Mouse (Mus musculus): ENCODE data around the gene Ankrd35. TPM values are rescaled to one million over a fixed set of nuclear protein-coding genes. Genes with fewer than 3 reads are reported as not detected.
"Not testable (repeated sequence)": the region's sequence is repeated elsewhere in the genome, so short reads cannot be mapped to it uniquely, and the experiment has no call there.

Gene Ankrd35
- polyA plus RNA-seq, 1 experiment from 2014 or later: 0.37 TPM

- no peak overlapping the region for H3K9ac ChIP-seq (ENCODE audit: low read depth, low read length)
- peak overlapping the region; percentile 65 for H3K4me2 ChIP-seq (replicated peaks; ENCODE audit: low read depth, low read length)
- 45% methylated on average over 3 of the region's 3 CpGs for WGBS
- no peaks in the 10 kb centered on the region for H3K27me3 ChIP-seq (ENCODE audit: control insufficient read depth, insufficient read depth, low read length)
- peaks cover 14% of the 10 kb centered on the region for H3K4me1 ChIP-seq (ENCODE audit: control insufficient read depth, insufficient read depth, low read length)
- no peak overlapping the region for H3K27ac ChIP-seq (ENCODE audit: low read depth, low read length)
- no peaks in the 10 kb centered on the region for H3K9me3 ChIP-seq (ENCODE audit: control insufficient read depth, low read length)
- no peak for ATAC-seq (ENCODE audit: low FRiP score, low TSS enrichment)
- H3K4me3 ChIP-seq (ENCODE audit: low read length): no peak overlapping the region
- H3K36me3 ChIP-seq (ENCODE audit: control insufficient read depth, insufficient read depth, low read length): peaks cover 4% of the 10 kb centered on the region; the same call in 1 of the 2 replicates
Observed at GRCm38 (mm10) chr3:96729403-96729784, 59.5 kb downstream of the Ankrd35 start.

DNA sequence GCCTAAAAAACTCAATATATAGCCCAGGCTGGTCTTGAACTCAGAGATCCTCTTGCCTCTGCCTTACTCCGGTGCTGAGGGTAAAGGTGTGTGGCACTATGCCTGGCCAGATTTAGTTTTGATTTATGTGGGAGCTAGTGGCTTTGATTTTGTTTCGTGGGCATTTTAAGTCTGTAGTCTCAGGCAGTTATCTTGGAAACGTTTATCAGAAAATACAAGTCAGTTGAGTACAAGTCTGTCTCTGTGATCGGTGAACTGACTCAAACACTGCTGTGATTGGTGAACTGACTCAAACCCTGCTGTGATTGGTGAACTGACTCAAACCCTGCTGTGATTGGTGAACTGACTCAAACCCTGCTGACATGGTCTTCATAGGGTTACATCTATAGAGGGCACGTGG lies 60.9 kb downstream of the Ankrd35 start:
- Histone ChIP-seq H3K36me3 (ENCODE audit: control insufficient read depth, insufficient read depth, low read length) (no peaks in the 10 kb centered on the region), H3K27ac (ENCODE audit: low read depth, low read length) (no peak overlapping the region), H3K9ac (ENCODE audit: low read depth, low read length) (no peak overlapping the region), H3K9me3 (ENCODE audit: control insufficient read depth, low read length) (no peaks in the 10 kb centered on the region), H3K4me3 (ENCODE audit: low read length) (no peak overlapping the region), H3K4me1 (ENCODE audit: control insufficient read depth, insufficient read depth, low read length) (peaks cover 14% of the 10 kb centered on the region), H3K4me2 (replicated peaks; ENCODE audit: low read depth, low read length) (no peak overlapping the region), H3K27me3 (ENCODE audit: control insufficient read depth, insufficient read depth, low read length) (no peaks in the 10 kb centered on the region)
- 74% methylated on average over 5 of the region's 5 CpGs for WGBS
- ATAC-seq (ENCODE audit: low FRiP score, low TSS enrichment): no peak

GRCm38 (mm10) chr3:96733984-96734383 lies 64.1 kb downstream of the Ankrd35 start:
- H3K4me3 ChIP-seq (ENCODE audit: low read length): no peak overlapping the region
- H3K27ac ChIP-seq (ENCODE audit: low read depth, low read length): no peak overlapping the region
- WGBS: 100% methylated on average over 1 of the region's 1 CpGs
- H3K4me2 ChIP-seq (replicated peaks; ENCODE audit: low read depth, low read length): no peak overlapping the region
- no peaks in the 10 kb centered on the region for H3K27me3 ChIP-seq (ENCODE audit: control insufficient read depth, insufficient read depth, low read length)
- ATAC-seq (ENCODE audit: low FRiP score, low TSS enrichment): no peak
- H3K9ac ChIP-seq (ENCODE audit: low read depth, low read length): no peak overlapping the region
- peaks cover 11% of the 10 kb centered on the region for H3K4me1 ChIP-seq (ENCODE audit: control insufficient read depth, insufficient read depth, low read length)
- no peaks in the 10 kb centered on the region for H3K9me3 ChIP-seq (ENCODE audit: control insufficient read depth, low read length)
- no peaks in the 10 kb centered on the region for H3K36me3 ChIP-seq (ENCODE audit: control insufficient read depth, insufficient read depth, low read length)

GRCm38 (mm10) chr3:96735200-96735599 lies 65.3 kb downstream of the Ankrd35 start:
- WGBS: 90% methylated on average over 2 of the region's 2 CpGs
- no peak overlapping the region for H3K27ac ChIP-seq (ENCODE audit: low read depth, low read length)
- no peaks in the 10 kb centered on the region for H3K36me3 ChIP-seq (ENCODE audit: control insufficient read depth, insufficient read depth, low read length)
- no peak overlapping the region for H3K4me3 ChIP-seq (ENCODE audit: low read length)
- no peak overlapping the region for H3K4me2 ChIP-seq (replicated peaks; ENCODE audit: low read depth, low read length)
- no peak overlapping the region for H3K9ac ChIP-seq (ENCODE audit: low read depth, low read length)
- no peak for ATAC-seq (ENCODE audit: low FRiP score, low TSS enrichment)
- 0 out of 2 replicates have a peak, but pooled peaks cover 3% of the 10 kb centered on the region for H3K4me1 ChIP-seq (ENCODE audit: control insufficient read depth, insufficient read depth, low read length)
- no peaks in the 10 kb centered on the region for H3K9me3 ChIP-seq (ENCODE audit: control insufficient read depth, low read length)
- no peaks in the 10 kb centered on the region for H3K27me3 ChIP-seq (ENCODE audit: control insufficient read depth, insufficient read depth, low read length)

DNA sequence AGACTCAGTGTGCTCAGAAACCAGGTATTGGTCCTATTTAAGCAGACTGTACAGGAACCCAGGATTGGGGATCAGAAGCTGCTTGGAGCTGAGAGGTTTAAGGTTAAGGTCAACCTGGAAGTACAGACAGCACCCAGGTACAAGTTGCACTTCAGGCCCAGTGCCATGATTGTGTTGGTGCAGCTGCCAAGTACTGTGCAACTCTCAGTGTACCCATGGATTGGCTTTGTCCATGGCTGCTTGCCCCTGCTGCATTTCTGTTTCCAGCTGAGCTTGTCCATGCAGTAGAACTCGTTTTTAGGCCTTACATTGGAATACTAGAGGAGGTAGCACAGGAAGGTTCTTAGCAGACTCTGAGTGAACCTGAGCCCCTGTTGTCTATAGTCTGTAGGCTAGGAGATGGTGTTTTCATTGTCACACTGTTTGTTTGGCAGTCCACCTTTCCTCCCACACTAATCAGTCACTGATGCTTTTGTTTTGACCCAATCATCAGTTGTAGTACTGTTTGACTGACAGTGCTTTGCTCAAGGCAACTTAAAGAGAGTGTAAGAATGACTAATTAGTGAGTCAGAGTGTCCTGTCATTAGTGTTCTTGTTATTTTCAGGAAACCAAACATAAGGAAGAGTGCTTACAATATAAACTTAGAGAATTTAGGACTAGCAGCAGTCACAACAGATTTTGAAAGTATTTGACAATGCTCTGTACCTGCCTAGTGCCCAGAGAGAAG lies 67.2 kb downstream of the Ankrd35 start:
- Histone ChIP-seq H3K4me1 (ENCODE audit: control insufficient read depth, insufficient read depth, low read length) (0 out of 2 replicates have a peak, but pooled peaks cover 3% of the 10 kb centered on the region), H3K4me3 (ENCODE audit: low read length) (no peak overlapping the region), H3K36me3 (ENCODE audit: control insufficient read depth, insufficient read depth, low read length) (no peaks in the 10 kb centered on the region), H3K9ac (ENCODE audit: low read depth, low read length) (no peak overlapping the region), H3K27ac (ENCODE audit: low read depth, low read length) (no peak overlapping the region), H3K9me3 (ENCODE audit: control insufficient read depth, low read length) (no peaks in the 10 kb centered on the region), H3K4me2 (replicated peaks; ENCODE audit: low read depth, low read length) (no peak overlapping the region), H3K27me3 (ENCODE audit: control insufficient read depth, insufficient read depth, low read length) (no peaks in the 10 kb centered on the region)
- no peak for ATAC-seq (ENCODE audit: low FRiP score, low TSS enrichment)
- whole genome bisulfite sequencing: 44% methylated on average over 1 of the region's 1 CpGs

DNA sequence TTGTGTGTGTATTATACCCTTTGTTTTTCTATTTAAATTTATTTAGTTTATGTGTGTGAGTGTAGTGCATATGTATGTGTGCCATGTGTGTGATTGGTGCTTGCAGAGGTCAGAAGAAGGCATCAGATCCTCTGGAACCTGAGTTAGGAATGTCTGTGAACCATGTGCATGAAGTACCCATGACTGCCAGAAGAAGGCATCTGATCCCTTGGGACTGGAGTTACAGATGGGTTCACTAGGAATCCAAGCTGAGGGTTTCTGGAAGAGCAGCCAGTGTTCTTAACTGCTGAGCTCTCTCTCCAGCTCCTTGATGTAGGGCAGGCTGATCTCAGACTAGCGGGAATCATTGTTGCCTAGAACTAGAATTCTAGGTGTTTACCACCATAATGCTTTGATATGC lies 68.1 kb downstream of the Ankrd35 start:
- H3K4me3 ChIP-seq (ENCODE audit: low read length): no peak overlapping the region
- no peak overlapping the region for H3K27ac ChIP-seq (ENCODE audit: low read depth, low read length)
- 83% methylated on average over 1 of the region's 1 CpGs for WGBS
- 0 out of 2 replicates have a peak, but pooled peaks cover 3% of the 10 kb centered on the region for H3K4me1 ChIP-seq (ENCODE audit: control insufficient read depth, insufficient read depth, low read length)
- H3K27me3 ChIP-seq (ENCODE audit: control insufficient read depth, insufficient read depth, low read length): no peaks in the 10 kb centered on the region
- no peak overlapping the region for H3K9ac ChIP-seq (ENCODE audit: low read depth, low read length)
- ATAC-seq (ENCODE audit: low FRiP score, low TSS enrichment): no peak
- no peak overlapping the region for H3K4me2 ChIP-seq (replicated peaks; ENCODE audit: low read depth, low read length)
- H3K9me3 ChIP-seq (ENCODE audit: control insufficient read depth, low read length): no peaks in the 10 kb centered on the region
- H3K36me3 ChIP-seq (ENCODE audit: control insufficient read depth, insufficient read depth, low read length): no peaks in the 10 kb centered on the region

GRCm38 (mm10) chr3:96740279-96740678 lies 70.3 kb downstream of the Ankrd35 start:
- ATAC-seq (ENCODE audit: low FRiP score, low TSS enrichment); H3K9me3 ChIP-seq (ENCODE audit: control insufficient read depth, low read length); H3K27me3 ChIP-seq (ENCODE audit: control insufficient read depth, insufficient read depth, low read length); H3K36me3 ChIP-seq (ENCODE audit: control insufficient read depth, insufficient read depth, low read length); H3K4me2 ChIP-seq (replicated peaks; ENCODE audit: low read depth, low read length); H3K27ac ChIP-seq (ENCODE audit: low read depth, low read length); H3K9ac ChIP-seq (ENCODE audit: low read depth, low read length); H3K4me3 ChIP-seq (ENCODE audit: low read length); H3K4me1 ChIP-seq (ENCODE audit: control insufficient read depth, insufficient read depth, low read length): not testable (repeated sequence)

Other genes with a start within 250 kb of the Ankrd35 start
- 0.20 TPM in 1 of 2 replicates, not detected in the other for gene BC107364, start 217.8 kb upstream of the Ankrd35 start, polyA plus RNA-seq (2014; fragmentation: Nextera tagmentation; extraction: Ambion mirVana)
- 0.20 and 0.30 TPM in 2 replicates for gene Hfe2, start 145.0 kb upstream of the Ankrd35 start, polyA plus RNA-seq (2014; fragmentation: Nextera tagmentation; extraction: Ambion mirVana)
- 91.1 and 148 TPM in 2 replicates for gene Txnip, start 112.2 kb upstream of the Ankrd35 start, polyA plus RNA-seq (2014; fragmentation: Nextera tagmentation; extraction: Ambion mirVana)
- gene Gm16253, start 93.1 kb upstream of the Ankrd35 start, polyA plus RNA-seq (2014; fragmentation: Nextera tagmentation; extraction: Ambion mirVana): 0.72 and 1.3 TPM in 2 replicates
- 18.0 and 22.3 TPM in 2 replicates for gene Polr3gl, start 76.0 kb upstream of the Ankrd35 start, polyA plus RNA-seq (2014; fragmentation: Nextera tagmentation; extraction: Ambion mirVana)
- gene Ankrd34a, start 73.5 kb upstream of the Ankrd35 start, polyA plus RNA-seq (2014; fragmentation: Nextera tagmentation; extraction: Ambion mirVana): 1.8 and 2.4 TPM in 2 replicates
- gene Lix1l, start 69.0 kb upstream of the Ankrd35 start, polyA plus RNA-seq (2014; fragmentation: Nextera tagmentation; extraction: Ambion mirVana): 5.8 and 7.0 TPM in 2 replicates
- gene Rbm8a, start 40.2 kb upstream of the Ankrd35 start, polyA plus RNA-seq (2014; fragmentation: Nextera tagmentation; extraction: Ambion mirVana): 167 and 236 TPM in 2 replicates
- 55.8 and 59.6 TPM in 2 replicates for gene Pex11b, start 34.8 kb upstream of the Ankrd35 start, polyA plus RNA-seq (2014; fragmentation: Nextera tagmentation; extraction: Ambion mirVana)
- not detected in 2 replicates for gene Gm42957, start 34.7 kb upstream of the Ankrd35 start, polyA plus RNA-seq (2014; fragmentation: Nextera tagmentation; extraction: Ambion mirVana)
- gene Itga10, start 24.5 kb upstream of the Ankrd35 start, polyA plus RNA-seq (2014; fragmentation: Nextera tagmentation; extraction: Ambion mirVana): 0.73 and 1.1 TPM in 2 replicates
- gene Pias3, start 26.3 kb downstream of the Ankrd35 start, polyA plus RNA-seq (2014; fragmentation: Nextera tagmentation; extraction: Ambion mirVana): 36.5 and 55.7 TPM in 2 replicates
- 10.4 and 10.8 TPM in 2 replicates for gene Nudt17, start 38.4 kb downstream of the Ankrd35 start, polyA plus RNA-seq (2014; fragmentation: Nextera tagmentation; extraction: Ambion mirVana)
- 30.3 and 38.5 TPM in 2 replicates for gene Polr3c, start 57.5 kb downstream of the Ankrd35 start, polyA plus RNA-seq (2014; fragmentation: Nextera tagmentation; extraction: Ambion mirVana)
- 49.6 and 72.1 TPM in 2 replicates for gene Rnf115, start 57.5 kb downstream of the Ankrd35 start, polyA plus RNA-seq (2014; fragmentation: Nextera tagmentation; extraction: Ambion mirVana)
- 36.0 and 63.3 TPM in 2 replicates for gene Pdzk1, start 159.2 kb downstream of the Ankrd35 start, polyA plus RNA-seq (2014; fragmentation: Nextera tagmentation; extraction: Ambion mirVana)
- gene Cd160, start 159.2 kb downstream of the Ankrd35 start, polyA plus RNA-seq (2014; fragmentation: Nextera tagmentation; extraction: Ambion mirVana): 0.08 and 0.17 TPM in 2 replicates
- 5.6 TPM in 2 replicates for gene Gja5, start 234.6 kb downstream of the Ankrd35 start, polyA plus RNA-seq (2014; fragmentation: Nextera tagmentation; extraction: Ambion mirVana)
- gene Gpr89, start 235.2 kb downstream of the Ankrd35 start, polyA plus RNA-seq (2014; fragmentation: Nextera tagmentation; extraction: Ambion mirVana): 47.3 and 50.9 TPM in 2 replicates